Mouse (Mus musculus): ENCODE data around the gene Fam71f2. TPM values are rescaled to one million over a fixed set of nuclear protein-coding genes. Genes with fewer than 3 reads are reported as not detected.

Fam71f2 gene
- total and polyA plus RNA-seq, 2 experiments from 2014 or later, result 0.39 to 2.1 TPM

DNA sequence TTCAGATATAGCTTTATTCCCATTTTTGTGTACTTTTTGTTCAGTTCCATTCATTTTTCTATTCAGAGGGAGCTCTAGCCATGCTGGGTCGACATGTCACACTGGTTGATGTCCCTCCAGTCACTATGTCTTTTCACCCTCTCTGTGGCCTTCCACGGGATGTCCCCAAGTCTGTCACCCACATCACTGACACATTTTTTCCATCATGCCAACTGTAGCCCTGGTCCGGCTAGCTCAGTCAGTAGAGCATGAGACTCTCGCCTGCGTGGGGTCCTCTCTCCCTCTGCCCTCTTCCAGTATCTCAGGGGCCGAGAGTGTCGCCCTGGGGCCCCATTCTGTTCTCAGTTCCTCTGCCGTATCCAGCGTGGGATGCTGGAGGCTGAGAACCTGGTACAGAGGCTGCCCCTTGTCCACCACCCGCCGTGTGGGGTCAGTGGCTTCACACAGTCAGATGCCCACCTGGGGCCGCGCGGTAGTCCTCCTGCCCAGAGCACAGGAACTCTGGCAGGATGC is 34.4 kb downstream of the Fam71f2 start:
- DNase-seq (ENCODE audit: low spot score) (no peak), ATAC-seq (no peak)
- no peak for TF ChIP-seq CTCF (IDR thresholded peaks at IDR 0.05; ENCODE audit: low read depth)
- Histone ChIP-seq H3K4me3 (ENCODE audit: low read length) (no peak overlapping the region), H3K9me3 (ENCODE audit: low read length) (no peaks in the 10 kb centered on the region), H3K27me3 (ENCODE audit: insufficient read depth, low read length) (no peaks in the 10 kb centered on the region), H3K4me2 (ENCODE audit: low read depth, low read length) (no peak overlapping the region), H3K4me1 (ENCODE audit: insufficient read depth, low read length) (no peaks in the 10 kb centered on the region), H3K27ac (no peak overlapping the region), H3K36me3 (ENCODE audit: insufficient read depth, low read length) (no peaks in the 10 kb centered on the region), H3K9ac (replicated peaks; ENCODE audit: low read length) (no peak overlapping the region)
- WGBS, result 66% methylated on average over 14 of the region's 14 CpGs

DNA sequence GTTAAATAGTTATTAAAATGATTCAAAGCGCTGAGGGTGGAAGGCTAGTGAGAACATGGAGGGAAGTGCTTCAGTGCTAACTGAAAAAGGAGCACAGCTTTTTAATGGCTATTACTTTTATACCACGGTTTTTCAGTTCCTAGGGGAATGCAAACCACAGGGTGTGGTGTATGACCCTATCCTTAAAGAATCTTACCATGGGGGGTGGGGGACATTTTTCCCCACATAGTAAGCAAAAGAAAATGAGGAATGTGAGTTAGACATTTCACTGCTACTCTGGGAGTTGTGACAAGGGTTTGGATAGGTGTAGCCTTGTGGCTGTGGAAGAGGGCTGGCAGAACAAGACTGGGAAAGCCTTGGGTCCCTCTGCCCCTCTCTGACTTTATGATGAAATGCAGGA is 37.9 kb downstream of the Fam71f2 start:
- H3K27ac ChIP-seq, result no peak overlapping the region
- H3K9me3 ChIP-seq (ENCODE audit: low read length), result no peaks in the 10 kb centered on the region
- no peaks in the 10 kb centered on the region for H3K4me1 ChIP-seq (ENCODE audit: insufficient read depth, low read length)
- no peak overlapping the region for H3K4me3 ChIP-seq (ENCODE audit: low read length)
- H3K9ac ChIP-seq (replicated peaks; ENCODE audit: low read length), result no peak overlapping the region
- H3K27me3 ChIP-seq (ENCODE audit: insufficient read depth, low read length), result no peaks in the 10 kb centered on the region
- H3K36me3 ChIP-seq (ENCODE audit: insufficient read depth, low read length), result no peaks in the 10 kb centered on the region
- WGBS, result 80% methylated on average over 2 of the region's 2 CpGs
- no peak overlapping the region for H3K4me2 ChIP-seq (ENCODE audit: low read depth, low read length)
- DNase-seq (ENCODE audit: low spot score), result no peak
- no peak for ATAC-seq
- no peak for TF ChIP-seq CTCF (IDR thresholded peaks at IDR 0.05; ENCODE audit: low read depth)

DNA sequence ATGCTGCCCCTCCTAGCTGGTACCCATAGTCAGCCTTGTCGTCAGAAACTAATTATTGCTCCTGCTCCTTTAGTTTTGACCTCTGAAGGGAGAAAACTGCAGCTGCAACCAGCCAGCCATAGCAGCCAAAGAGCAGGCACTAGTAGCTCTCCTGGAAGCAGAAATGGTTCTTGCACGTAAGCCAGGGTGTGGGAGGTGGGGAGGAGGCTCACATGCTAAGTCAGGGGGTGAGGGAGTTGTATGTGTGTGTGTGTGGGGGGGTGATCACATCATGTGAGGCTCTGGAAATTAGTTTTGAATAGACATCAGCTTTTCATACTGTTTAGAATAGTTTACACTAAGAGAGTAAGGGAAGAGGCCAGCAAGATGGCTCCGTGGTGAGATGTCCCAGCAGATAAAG is 38.5 kb downstream of the Fam71f2 start:
- Histone ChIP-seq H3K9ac (replicated peaks; ENCODE audit: low read length) (no peak overlapping the region), H3K27me3 (ENCODE audit: insufficient read depth, low read length) (no peaks in the 10 kb centered on the region), H3K27ac (no peak overlapping the region), H3K4me3 (ENCODE audit: low read length) (no peak overlapping the region), H3K9me3 (ENCODE audit: low read length) (no peaks in the 10 kb centered on the region), H3K4me1 (ENCODE audit: insufficient read depth, low read length) (no peaks in the 10 kb centered on the region), H3K36me3 (ENCODE audit: insufficient read depth, low read length) (no peaks in the 10 kb centered on the region), H3K4me2 (ENCODE audit: low read depth, low read length) (no peak overlapping the region)
- 71% methylated on average over 3 of the region's 3 CpGs for WGBS
- TF ChIP-seq CTCF (IDR thresholded peaks at IDR 0.05; ENCODE audit: low read depth), result no peak
- no peak for ATAC-seq
- no peak for DNase-seq (ENCODE audit: low spot score)

DNA sequence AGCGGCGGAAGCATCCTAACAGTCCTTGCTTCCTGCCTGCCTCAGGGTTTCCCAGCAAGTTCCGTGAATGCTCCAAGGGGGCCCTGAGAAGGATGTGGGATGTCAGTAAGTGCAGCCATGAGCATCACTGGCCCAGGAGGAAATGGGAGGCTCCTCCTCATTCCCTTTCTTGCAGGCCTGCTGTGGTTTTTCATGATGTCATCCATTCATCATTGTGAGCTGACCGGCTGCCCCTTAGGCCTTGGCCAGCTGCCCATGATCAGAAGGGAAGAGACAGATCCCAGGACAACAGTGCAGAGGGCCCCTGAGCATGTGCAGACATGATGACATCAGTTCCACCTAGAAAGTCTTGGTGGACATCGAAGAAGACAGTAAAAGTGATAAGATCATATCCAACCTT is 39.5 kb downstream of the Fam71f2 start, which contains the start of gene Fam71f1:
TSS of gene Fam71f1 (plus strand) at position 262 of the 400 bp plus-strand sequence.
- Histone ChIP-seq H3K27ac (no peak within 1 kb of the TSS), H3K36me3 (ENCODE audit: insufficient read depth, low read length) (no peaks in the 10 kb centered on the region), H3K9me3 (ENCODE audit: low read length) (no peaks in the 10 kb centered on the region), H3K4me1 (ENCODE audit: insufficient read depth, low read length) (no peaks in the 10 kb centered on the region), H3K4me2 (ENCODE audit: low read depth, low read length) (no peak within 1 kb of the TSS), H3K9ac (replicated peaks; ENCODE audit: low read length) (no peak within 1 kb of the TSS), H3K4me3 (ENCODE audit: low read length) (no peak within 1 kb of the TSS), H3K27me3 (ENCODE audit: insufficient read depth, low read length) (no peaks in the 10 kb centered on the region)
- ATAC-seq (no peak), DNase-seq (ENCODE audit: low spot score) (no peak)
- WGBS, result 62% methylated on average over 5 of the region's 5 CpGs
- no peak for TF ChIP-seq CTCF (IDR thresholded peaks at IDR 0.05; ENCODE audit: low read depth)

DNA sequence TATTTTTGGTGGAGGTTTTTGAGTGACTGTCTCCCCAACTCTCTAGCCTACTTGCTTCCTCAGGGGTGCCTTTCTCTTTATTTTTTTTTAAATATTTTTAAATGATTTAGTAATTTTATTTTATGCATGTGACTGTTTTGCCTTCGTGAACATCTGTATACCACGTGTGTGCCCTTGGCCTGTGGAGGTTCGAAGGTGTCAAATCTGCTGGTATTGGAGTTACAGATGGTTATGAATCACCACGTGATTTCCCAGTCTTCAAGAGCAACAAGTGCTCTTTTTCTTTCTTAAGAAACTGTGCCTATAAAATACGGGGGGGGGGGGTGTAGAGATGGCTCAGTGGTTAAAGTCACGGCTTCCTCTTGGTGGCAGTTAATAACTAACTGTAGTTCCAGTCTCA is 42.2 kb downstream of the Fam71f2 start:
- Histone ChIP-seq H3K36me3 (ENCODE audit: insufficient read depth, low read length) (no peaks in the 10 kb centered on the region), H3K4me2 (ENCODE audit: low read depth, low read length) (no peak overlapping the region), H3K27ac (no peak overlapping the region), H3K9ac (replicated peaks; ENCODE audit: low read length) (no peak overlapping the region), H3K4me1 (ENCODE audit: insufficient read depth, low read length) (no peaks in the 10 kb centered on the region), H3K27me3 (ENCODE audit: insufficient read depth, low read length) (no peaks in the 10 kb centered on the region), H3K4me3 (ENCODE audit: low read length) (no peak overlapping the region), H3K9me3 (ENCODE audit: low read length) (no peaks in the 10 kb centered on the region)
- ATAC-seq (no peak), DNase-seq (ENCODE audit: low spot score) (no peak)
- WGBS, result 77% methylated on average over 6 of the region's 6 CpGs
- no peak for TF ChIP-seq CTCF (IDR thresholded peaks at IDR 0.05; ENCODE audit: low read depth)

DNA sequence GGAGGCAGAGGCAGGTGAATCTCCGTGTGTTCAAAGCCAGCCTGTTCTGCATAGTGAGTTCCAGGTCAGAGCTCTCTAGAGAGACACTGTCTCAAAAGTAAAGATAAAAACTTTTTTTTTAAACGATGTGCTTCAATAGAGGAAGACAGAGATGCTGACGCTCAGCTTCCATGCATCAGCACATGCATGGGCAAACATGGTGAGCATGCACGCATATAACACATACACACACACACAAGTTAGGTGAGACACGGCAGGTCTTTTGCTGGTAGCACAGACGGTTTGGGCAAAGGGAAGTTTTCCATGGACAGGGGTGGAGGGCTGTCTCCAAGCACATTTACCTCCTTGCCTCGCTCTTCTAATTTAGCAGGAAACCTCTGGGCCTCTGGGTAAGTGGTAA is 42.8 kb downstream of the Fam71f2 start:
- Histone ChIP-seq H3K9ac (replicated peaks; ENCODE audit: low read length) (no peak overlapping the region), H3K4me3 (ENCODE audit: low read length) (no peak overlapping the region), H3K4me1 (ENCODE audit: insufficient read depth, low read length) (no peaks in the 10 kb centered on the region), H3K27ac (no peak overlapping the region), H3K36me3 (ENCODE audit: insufficient read depth, low read length) (no peaks in the 10 kb centered on the region), H3K27me3 (ENCODE audit: insufficient read depth, low read length) (no peaks in the 10 kb centered on the region), H3K9me3 (ENCODE audit: low read length) (no peaks in the 10 kb centered on the region), H3K4me2 (ENCODE audit: low read depth, low read length) (no peak overlapping the region)
- TF ChIP-seq CTCF (IDR thresholded peaks at IDR 0.05; ENCODE audit: low read depth), result no peak
- no peak for DNase-seq (ENCODE audit: low spot score)
- 96% methylated on average over 7 of the region's 7 CpGs for WGBS
- no peak for ATAC-seq

DNA sequence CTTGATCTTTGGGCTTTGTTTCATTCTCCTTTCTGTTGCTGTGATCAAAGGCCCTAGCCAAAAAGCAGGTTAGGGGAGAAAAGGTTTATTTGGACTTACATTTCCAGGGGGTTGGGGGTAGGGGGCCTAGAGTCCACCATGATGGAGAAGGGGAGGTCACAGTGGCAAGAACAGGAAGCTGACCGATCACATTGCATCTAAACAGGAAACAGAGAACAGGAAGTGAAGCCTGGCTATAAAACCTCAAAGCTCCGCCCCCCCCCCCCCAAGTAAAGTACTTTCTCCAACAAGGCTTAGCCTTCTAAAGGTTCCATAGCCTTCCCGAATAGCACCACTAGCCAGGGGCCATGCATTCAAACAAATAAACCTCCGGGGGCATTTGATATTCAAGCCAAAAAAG is 43.3 kb downstream of the Fam71f2 start:
- H3K27ac ChIP-seq, result no peak overlapping the region
- no peaks in the 10 kb centered on the region for H3K27me3 ChIP-seq (ENCODE audit: insufficient read depth, low read length)
- no peak for DNase-seq (ENCODE audit: low spot score)
- H3K4me3 ChIP-seq (ENCODE audit: low read length), result no peak overlapping the region
- H3K9me3 ChIP-seq (ENCODE audit: low read length), result no peaks in the 10 kb centered on the region
- H3K9ac ChIP-seq (replicated peaks; ENCODE audit: low read length), result no peak overlapping the region
- no peak for ATAC-seq
- TF ChIP-seq CTCF (IDR thresholded peaks at IDR 0.05; ENCODE audit: low read depth), result no peak
- WGBS, result 81% methylated on average over 4 of the region's 4 CpGs
- no peak overlapping the region for H3K4me2 ChIP-seq (ENCODE audit: low read depth, low read length)
- H3K4me1 ChIP-seq (ENCODE audit: insufficient read depth, low read length), result no peaks in the 10 kb centered on the region
- no peaks in the 10 kb centered on the region for H3K36me3 ChIP-seq (ENCODE audit: insufficient read depth, low read length)
